Mouse (Mus musculus) MEL (cell line): ENCODE measurements around the gene Spen. TPM values are rescaled to one million over a fixed set of nuclear protein-coding genes. Genes with fewer than 3 reads are reported as not detected.

Experiments used
- DNase-seq: peaks from one replicate; pipeline ENCODE4 v3.0.0; 2011; ENCODE audit warnings: low read depth, low spot score
- H3K27ac ChIP-seq: 2 replicates; pipeline ENCODE4 v1.5.1; 2012; ENCODE audit warnings: low read depth, mild to moderate bottlenecking, control low read depth, low read length, moderate library complexity; ENCODE audit not compliant: control insufficient read depth
- H3K27me3 ChIP-seq, 2 experiments: fragments of 150-350 bp in 1 of 2; sonication (generic) in 1 of 2; 2 replicates each; pipeline ENCODE4 v1.6.1; 2012; ENCODE audit warnings: low read length in 2 of 2, mild to moderate bottlenecking in 2 of 2, improper control_type of control experiment in 1 of 2, moderate library complexity in 1 of 2; ENCODE audit not compliant: insufficient read depth in 2 of 2, control insufficient read depth in 1 of 2
- H3K36me3 ChIP-seq, 2 experiments: 2 replicates each; pipeline ENCODE4 v1.6.1; 2012 to 2014; ENCODE audit warnings: low read length in 2 of 2, improper control_type of control experiment in 1 of 2, inconsistent platforms in 1 of 2, mild to moderate bottlenecking in 1 of 2; ENCODE audit not compliant: insufficient read depth in 2 of 2, control insufficient read depth in 1 of 2
- H3K4me1 ChIP-seq, 2 experiments: fragments of 150-350 bp in 1 of 2; sonication (generic) in 1 of 2; 2 replicates each; pipeline ENCODE4 v1.6.1; 2012; ENCODE audit warnings: low read length in 2 of 2, improper control_type of control experiment in 1 of 2, mild to moderate bottlenecking in 1 of 2; ENCODE audit not compliant: insufficient read depth in 2 of 2, control insufficient read depth in 1 of 2
- H3K4me3 ChIP-seq, 2 experiments: fragments of 150-350 bp in 1 of 2; sonication (generic) in 1 of 2; 2 replicates each; pipeline ENCODE4 v1.5.1; 2012; ENCODE audit warnings: low read depth in 2 of 2, low read length in 2 of 2, mild to moderate bottlenecking in 2 of 2, moderate library complexity in 2 of 2, control low read depth in 1 of 2, improper control_type of control experiment in 1 of 2; ENCODE audit not compliant: control insufficient read depth in 1 of 2, insufficient read depth in 1 of 2
- H3K79me2 ChIP-seq: 2 replicates; pipeline ENCODE4 v1.6.1; 2012; ENCODE audit warnings: mild to moderate bottlenecking, low read length, moderate library complexity; ENCODE audit not compliant: control insufficient read depth, poor library complexity, insufficient read depth
- H3K9ac ChIP-seq: 2 replicates; pipeline ENCODE4 v1.6.1; 2012; ENCODE audit warnings: low read depth, mild to moderate bottlenecking, control low read depth, low read length, moderate library complexity; ENCODE audit not compliant: control insufficient read depth, poor library complexity, severe bottlenecking
- H3K9me3 ChIP-seq: fragments of 150-350 bp; sonication (generic); replicated peaks from 2 replicates; pipeline ENCODE4 v1.6.1; 2012; ENCODE audit warnings: mild to moderate bottlenecking, low read length, improper control_type of control experiment, moderate library complexity; ENCODE audit not compliant: insufficient read depth
- CHD1 ChIP-seq: IDR thresholded peaks from 2 replicates; pipeline ENCODE4 v1.6.1; 2012; ENCODE audit warnings: low read depth, mild to moderate bottlenecking, inconsistent platforms, low read length, improper control_type of control experiment
- CTCF ChIP-seq, 3 experiments: IDR thresholded peaks in 2 of 3; conservative IDR thresholded peaks in 1 of 3; 2 replicates each; pipeline ENCODE4 v1.5.1; 2011 to 2012; ENCODE audit warnings: low read length in 3 of 3, low read depth in 2 of 3, mild to moderate bottlenecking in 2 of 3, improper control_type of control experiment in 1 of 3, inconsistent platforms in 1 of 3, mixed read lengths in 1 of 3, moderate library complexity in 1 of 3; ENCODE audit not compliant: control insufficient read depth in 1 of 3, insufficient read depth in 1 of 3, poor library complexity in 1 of 3, severe bottlenecking in 1 of 3
- E2F4 ChIP-seq: IDR thresholded peaks from 2 replicates; pipeline ENCODE4 v1.6.1; 2011; ENCODE audit warnings: low read depth, low read length, improper control_type of control experiment, borderline replicate concordance
- ELF1 ChIP-seq: IDR thresholded peaks from 2 replicates; pipeline ENCODE4 v1.6.1; 2014; ENCODE audit warnings: low read depth, mild to moderate bottlenecking, inconsistent platforms, low read length, improper control_type of control experiment, moderate library complexity
- KAT2A ChIP-seq: conservative IDR thresholded peaks from 2 replicates; pipeline ENCODE4 v1.6.1; 2012; ENCODE audit warnings: low read depth, low read length, improper control_type of control experiment, inconsistent platforms
- MAFK ChIP-seq: IDR thresholded peaks from 2 replicates; pipeline ENCODE4 v1.6.1; 2011; ENCODE audit warnings: low read depth, mild to moderate bottlenecking, low read length, improper control_type of control experiment, borderline replicate concordance
- MAX ChIP-seq: IDR thresholded peaks from 2 replicates; pipeline ENCODE4 v1.6.1; 2011; ENCODE audit warnings: low read length, improper control_type of control experiment
- MAZ ChIP-seq: IDR thresholded peaks from 2 replicates; pipeline ENCODE4 v1.6.1; 2012; ENCODE audit warnings: low read depth, mild to moderate bottlenecking, inconsistent platforms, low read length, improper control_type of control experiment
- MYC ChIP-seq: IDR thresholded peaks from 2 replicates; pipeline ENCODE4 v1.6.1; 2011; ENCODE audit warnings: low read depth, mild to moderate bottlenecking, low read length, improper control_type of control experiment, moderate library complexity
- NELFE ChIP-seq: IDR thresholded peaks from 2 replicates; pipeline ENCODE4 v1.6.1; 2011; ENCODE audit warnings: low read depth, low read length, improper control_type of control experiment
- POLR2A ChIP-seq, 2 experiments: IDR thresholded peaks; 2 replicates each; pipeline ENCODE4 v1.6.1; 2011 to 2012; ENCODE audit warnings: low read length in 2 of 2, mild to moderate bottlenecking in 2 of 2, control low read depth in 1 of 2, improper control_type of control experiment in 1 of 2, low read depth in 1 of 2, moderate library complexity in 1 of 2; ENCODE audit not compliant: control insufficient read depth in 1 of 2, insufficient read depth in 1 of 2, poor library complexity in 1 of 2
- POLR2AphosphoS5 ChIP-seq: IDR thresholded peaks from 2 replicates; pipeline ENCODE4 v1.6.1; 2012; ENCODE audit warnings: low read depth, borderline replicate concordance, mild to moderate bottlenecking, inconsistent platforms, low read length, moderate library complexity, mixed read lengths
- RAD21 ChIP-seq: IDR thresholded peaks from 2 replicates; pipeline ENCODE4 v1.6.1; 2011; ENCODE audit warnings: mild to moderate bottlenecking, low read depth, low read length, improper control_type of control experiment
- TCF12 ChIP-seq: IDR thresholded peaks from 2 replicates; pipeline ENCODE4 v1.6.1; 2014; ENCODE audit warnings: low read depth, mild to moderate bottlenecking, inconsistent platforms, low read length, improper control_type of control experiment, moderate library complexity
- ZC3H11A ChIP-seq: IDR thresholded peaks from 2 replicates; pipeline ENCODE4 v1.6.1; 2012; ENCODE audit warnings: low read depth, mild to moderate bottlenecking, inconsistent platforms, low read length, improper control_type of control experiment
- ZKSCAN1 ChIP-seq: IDR thresholded peaks from 2 replicates; pipeline ENCODE4 v1.6.1; 2012; ENCODE audit warnings: low read depth, mild to moderate bottlenecking, inconsistent platforms, low read length, improper control_type of control experiment, moderate library complexity
- ZMIZ1 ChIP-seq: IDR thresholded peaks from 2 replicates; pipeline ENCODE4 v1.6.1; 2012; ENCODE audit warnings: low read depth, mild to moderate bottlenecking, inconsistent platforms, low read length, improper control_type of control experiment, moderate library complexity
- polyA plus RNA-seq, 2 experiments: library from polyadenylated mRNA; stranded (reverse) in 1 of 2; unstranded in 1 of 2; fragments of >175 nt in 1 of 2; fragments of >200 nt in 1 of 2; gene quantifications; 2 replicates each; pipeline versions ENCODE4 v1.2.1 to v1.2.4; 2012; ENCODE audit warnings: low replicate concordance in 2 of 2, low read depth in 1 of 2; ENCODE audit not compliant: insufficient read length in 2 of 2, insufficient read depth in 1 of 2, missing spikeins in 1 of 2
- total RNA-seq: library from RNA; depleted of rRNA; stranded (reverse); fragments of 300-350 nt; gene quantifications from 2 replicates; pipeline ENCODE4 v1.2.3, GENCODE M21; 2012

The Spen gene
- total and polyA plus RNA-seq, 3 experiments, result 11.9 to 102 (median 46.9) TPM

DNA sequence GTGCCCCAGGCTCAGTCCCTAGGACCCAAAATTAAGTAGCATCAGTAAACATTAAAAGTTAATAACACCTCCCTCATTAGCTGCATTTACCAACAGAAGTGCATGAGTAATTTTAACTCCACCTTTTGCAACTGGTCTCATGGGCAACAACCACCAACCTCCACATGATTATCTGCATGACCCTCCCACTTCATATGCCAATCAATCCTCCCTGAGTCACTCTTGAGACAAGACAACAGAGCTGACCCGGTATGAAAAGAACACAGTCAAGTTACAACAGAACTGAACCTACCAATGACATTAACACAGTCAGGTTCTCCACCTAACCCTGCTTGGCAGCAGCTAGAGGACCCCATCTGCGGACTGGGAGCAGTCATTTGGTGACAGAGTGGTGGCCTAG, 12.5 kb downstream of the Spen start:
- no peak for TF ChIP-seq NELFE
- TF ChIP-seq POLR2AphosphoS5, result no peak
- no peak for TF ChIP-seq MYC
- no peak for TF ChIP-seq TCF12
- no peak for TF ChIP-seq RAD21
- TF ChIP-seq, all 39 proteins: peak for 0
- H3K36me3 ChIP-seq, result peaks cover 0 to 3% of the 10 kb centered on the region in 2 experiments; a peak in 3 of 4 replicates
- peak; percentile 49 for DNase-seq
- peaks cover 2 to 7% of the 10 kb centered on the region in 2 experiments; a peak in 2 of 4 replicates for H3K4me1 ChIP-seq
- H3K27ac ChIP-seq, result no peak overlapping the region
- no peaks in the 10 kb centered on the region for H3K27me3 ChIP-seq
- no peak overlapping the region for H3K4me3 ChIP-seq
- H3K9me3 ChIP-seq, result no peaks in the 10 kb centered on the region
- peaks cover 80% of the 10 kb centered on the region for H3K79me2 ChIP-seq
- no peak overlapping the region for H3K9ac ChIP-seq

DNA sequence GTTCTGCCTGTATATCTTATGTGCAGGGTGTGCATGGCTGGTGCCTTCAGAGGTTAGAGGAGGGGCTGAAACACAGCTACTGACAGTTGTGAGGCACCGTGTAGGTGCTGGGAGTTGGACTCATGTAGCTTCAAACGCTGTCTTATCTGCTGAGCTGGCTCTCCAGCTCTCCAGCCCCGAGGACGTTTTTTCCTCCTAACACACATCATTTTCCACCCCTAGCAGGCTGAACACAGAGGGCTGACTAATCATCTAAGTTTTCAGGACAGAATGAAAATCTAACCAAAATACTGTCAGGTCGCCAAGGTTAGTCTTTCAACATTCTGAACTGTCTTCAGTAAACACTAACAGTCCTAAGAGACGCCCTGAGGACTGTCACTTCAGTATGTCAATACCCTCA, 13.7 kb downstream of the Spen start:
- Histone ChIP-seq H3K27me3 (no peaks in the 10 kb centered on the region), H3K4me3 (no peak overlapping the region), H3K36me3 (peaks cover 0 to 3% of the 10 kb centered on the region in 2 experiments; a peak in 3 of 4 replicates), H3K9ac (no peak overlapping the region), H3K27ac (no peak overlapping the region), H3K9me3 (no peaks in the 10 kb centered on the region), H3K4me1 (peaks cover 2 to 7% of the 10 kb centered on the region in 2 experiments; a peak in 2 of 4 replicates), H3K79me2 (peaks cover 81% of the 10 kb centered on the region)
- no peak for TF ChIP-seq MAZ
- TF ChIP-seq ZKSCAN1, result no peak
- peak; percentile 34 for DNase-seq

DNA sequence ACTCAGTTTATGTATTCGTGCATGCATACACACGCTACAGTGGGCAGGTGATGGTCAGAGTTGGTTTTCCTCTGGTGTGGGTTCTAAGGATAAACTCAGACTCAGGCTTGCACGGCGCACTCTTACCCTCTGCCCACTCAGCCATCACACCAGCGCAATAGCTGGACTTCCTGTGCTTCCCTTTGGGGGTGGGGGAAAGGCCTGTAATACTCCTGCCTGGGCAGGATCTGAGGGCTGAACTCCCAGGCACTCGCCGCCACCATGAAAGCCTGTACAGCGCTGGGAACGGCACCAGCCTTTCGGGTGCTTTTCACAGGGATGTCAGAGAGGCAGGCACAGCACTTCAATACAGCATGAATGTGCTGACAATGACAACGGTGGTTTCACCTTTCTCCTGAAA, 15.3 kb downstream of the Spen start:
- no peak for DNase-seq
- no peak overlapping the region for H3K27ac ChIP-seq
- TF ChIP-seq CHD1, result no peak
- TF ChIP-seq MYC, result no peak
- TF ChIP-seq MAX, result no peak
- no peak for TF ChIP-seq RAD21
- no peak for TF ChIP-seq ELF1
- TF ChIP-seq E2F4, result no peak
- no peak for TF ChIP-seq ZC3H11A
- no peak for TF ChIP-seq ZMIZ1
- no peak for TF ChIP-seq CTCF (IDR thresholded peaks at IDR 0.05 in 2 of 3, conservative IDR thresholded peaks at IDR 0.05 in 1 of 3; ENCODE audit: control insufficient read depth in 1 of 3, insufficient read depth in 1 of 3, low read depth in 2 of 3, low read length in 3 of 3, poor library complexity in 1 of 3, severe bottlenecking in 1 of 3)
- TF ChIP-seq POLR2A (IDR thresholded peaks at IDR 0.05; ENCODE audit: control insufficient read depth in 1 of 2, insufficient read depth in 1 of 2, low read depth in 1 of 2, low read length in 2 of 2, poor library complexity in 1 of 2), result no peak
- no peak for TF ChIP-seq ZKSCAN1
- TF ChIP-seq POLR2AphosphoS5, result no peak
- no peak for TF ChIP-seq MAZ
- no peak for TF ChIP-seq MAFK
- no peak for TF ChIP-seq KAT2A
- TF ChIP-seq, all 39 proteins: peak for 0
- no peaks in the 10 kb centered on the region for H3K27me3 ChIP-seq
- peaks cover 2 to 7% of the 10 kb centered on the region in 2 experiments; a peak in 2 of 4 replicates for H3K4me1 ChIP-seq
- H3K9ac ChIP-seq, result no peak overlapping the region
- peaks cover 0 to 3% of the 10 kb centered on the region in 2 experiments; a peak in 3 of 4 replicates for H3K36me3 ChIP-seq
- peaks cover 73% of the 10 kb centered on the region for H3K79me2 ChIP-seq
- H3K9me3 ChIP-seq, result no peaks in the 10 kb centered on the region
- no peak overlapping the region for H3K4me3 ChIP-seq
